Mouse (Mus musculus) limb, embryonic 11.5 days (tissue): ENCODE data around the gene Rabepk. TPM values are rescaled to one million over a fixed set of nuclear protein-coding genes. Genes with fewer than 3 reads are reported as not detected.
"Not testable (repeated sequence)": the region's sequence is repeated elsewhere in the genome, so short reads cannot be mapped to it uniquely, and the experiment has no call there.

Experiments used
- ATAC-seq: fragments of 200-750 bp; cut with Nextera tagmentation; 2 replicates; pipeline ENCODE4 v1.8.0; 2017; ENCODE audit warnings: low read depth; ENCODE audit not compliant: insufficient number of reproducible peaks, low FRiP score, low TSS enrichment
- DNase-seq: peaks from one replicate; pipeline ENCODE4 v3.0.0-alpha.2; 2015; ENCODE audit warnings: low spot score
- H3K27ac ChIP-seq: fragments of 300-500 bp; sonication (generic); replicated peaks from 2 replicates; pipeline ENCODE4 v1.5.1; 2014; ENCODE audit warnings: low read depth, mild to moderate bottlenecking, low read length
- H3K27me3 ChIP-seq: fragments of 300-500 bp; sonication (generic); 2 replicates; pipeline ENCODE4 v1.6.1; 2014; ENCODE audit warnings: mild to moderate bottlenecking, low read length, mixed read lengths; ENCODE audit not compliant: control insufficient read depth, insufficient read depth
- H3K36me3 ChIP-seq: fragments of 300-500 bp; sonication (generic); 2 replicates; pipeline ENCODE4 v1.6.1; 2014; ENCODE audit warnings: mild to moderate bottlenecking, low read length, moderate library complexity, mixed read lengths; ENCODE audit not compliant: control insufficient read depth, insufficient read depth
- H3K4me1 ChIP-seq: fragments of 300-500 bp; sonication (generic); 2 replicates; pipeline ENCODE4 v1.6.1; 2014; ENCODE audit warnings: low read length, mixed read lengths; ENCODE audit not compliant: control insufficient read depth, insufficient read depth
- H3K4me2 ChIP-seq: fragments of 300-500 bp; sonication (generic); 2 replicates; pipeline ENCODE4 v1.6.1; 2014; ENCODE audit warnings: low read depth, mild to moderate bottlenecking, moderate library complexity; ENCODE audit not compliant: severe bottlenecking
- H3K4me3 ChIP-seq: fragments of 300-500 bp; sonication (generic); 2 replicates; pipeline ENCODE4 v1.5.1; 2014; ENCODE audit warnings: low read depth, low read length
- H3K9ac ChIP-seq: fragments of 300-500 bp; sonication (generic); 2 replicates; pipeline ENCODE4 v1.6.1; 2014; ENCODE audit warnings: mild to moderate bottlenecking, low read length
- H3K9me3 ChIP-seq: fragments of 300-500 bp; sonication (generic); 2 replicates; pipeline ENCODE4 v1.6.1; 2016; ENCODE audit warnings: low read length; ENCODE audit not compliant: control insufficient read depth
- WGBS: fragments of 180-500 bp; shearing (Covaris S2); extraction: QIAGEN DNeasy Blood & Tissue Kit; methylation state at CpG from one replicate; pipeline ENCODE4 v1.1.7; 2014; 5-methylcytosine and 5-hydroxymethylcytosine counted together
- polyA plus RNA-seq: library from polyadenylated mRNA; unstranded; fragments of >200 nt; fragmentation: Nextera tagmentation; extraction: Ambion mirVana; gene quantifications from 2 replicates; pipeline ENCODE4 v1.2.1, GENCODE M21; 2014

The Rabepk gene
- 34.9 and 40.5 TPM in 2 replicates for polyA plus RNA-seq

- DNase-seq = peak; percentile 84
- Histone ChIP-seq H3K4me1 (no peaks in the 10 kb centered on the region), H3K36me3 (0 out of 2 replicates have a peak, but pooled peaks cover under 1% of the 10 kb centered on the region), H3K9ac (peak within 1 kb of the TSS; percentile 53), H3K4me2 (peak within 1 kb of the TSS; percentile 56), H3K9me3 (no peaks in the 10 kb centered on the region), H3K4me3 (peak within 1 kb of the TSS; percentile 65), H3K27ac (no peak within 1 kb of the TSS; the same call in 1 of the 2 replicates), H3K27me3 (no peaks in the 10 kb centered on the region)
- ATAC-seq = peak; percentile 78
- 5% methylated on average over 44 of the region's 44 CpGs for WGBS
These were observed at the start of gene Rabepk for GRCm38 (mm10) chr2:34799357-34800256. Rabepk (minus strand) TSS chr2:34799912.

- Histone ChIP-seq H3K4me3 (no peak overlapping the region), H3K4me2 (no peak overlapping the region), H3K9me3 (no peaks in the 10 kb centered on the region), H3K4me1 (no peaks in the 10 kb centered on the region), H3K27ac (no peak overlapping the region), H3K36me3 (peaks cover 9% of the 10 kb centered on the region), H3K27me3 (no peaks in the 10 kb centered on the region), H3K9ac (no peak overlapping the region)
- no peak for DNase-seq
- WGBS = 90% methylated on average over 1 of the region's 1 CpGs
- no peak for ATAC-seq
These were observed 48.0 kb upstream of the Rabepk start for GRCm38 (mm10) chr2:34847702-34848101.

- no peak overlapping the region for H3K4me2 ChIP-seq
- H3K36me3 ChIP-seq = no peaks in the 10 kb centered on the region
- DNase-seq = no peak
- ATAC-seq = no peak
- 86% methylated on average over 11 of the region's 11 CpGs for WGBS
- no peak overlapping the region for H3K27ac ChIP-seq
- no peaks in the 10 kb centered on the region for H3K27me3 ChIP-seq
- no peak overlapping the region for H3K4me3 ChIP-seq
- H3K9ac ChIP-seq = no peak overlapping the region
- no peaks in the 10 kb centered on the region for H3K4me1 ChIP-seq
- H3K9me3 ChIP-seq = no peaks in the 10 kb centered on the region
These were observed 43.7 kb upstream of the Rabepk start for GRCm38 (mm10) chr2:34843211-34843939.

GRCm38 (mm10) chr2:34841706-34842105, 42.0 kb upstream of the Rabepk start:
- DNase-seq = no peak
- no peak overlapping the region for H3K4me3 ChIP-seq
- no peaks in the 10 kb centered on the region for H3K27me3 ChIP-seq
- H3K9me3 ChIP-seq = no peaks in the 10 kb centered on the region
- no peak for ATAC-seq
- H3K27ac ChIP-seq = no peak overlapping the region
- WGBS = 93% methylated on average over 8 of the region's 8 CpGs
- no peak overlapping the region for H3K4me2 ChIP-seq
- H3K36me3 ChIP-seq = no peaks in the 10 kb centered on the region
- H3K9ac ChIP-seq = no peak overlapping the region
- H3K4me1 ChIP-seq = no peaks in the 10 kb centered on the region

GRCm38 (mm10) chr2:34840143-34840542, 40.4 kb upstream of the Rabepk start:
- ATAC-seq, DNase-seq, H3K9ac ChIP-seq, H3K4me1 ChIP-seq, H3K36me3 ChIP-seq, H3K4me2 ChIP-seq, H3K27me3 ChIP-seq, H3K9me3 ChIP-seq, H3K4me3 ChIP-seq, H3K27ac ChIP-seq: not testable (repeated sequence)
- WGBS = 76% methylated on average over 5 of the region's 5 CpGs

- Histone ChIP-seq H3K4me3 (no peak overlapping the region), H3K36me3 (no peaks in the 10 kb centered on the region), H3K27me3 (no peaks in the 10 kb centered on the region), H3K9ac (no peak overlapping the region), H3K27ac (no peak overlapping the region), H3K4me2 (no peak overlapping the region), H3K4me1 (no peaks in the 10 kb centered on the region), H3K9me3 (no peaks in the 10 kb centered on the region)
- DNase-seq = no peak
- ATAC-seq = no peak
- 70% methylated on average over 3 of the region's 3 CpGs for WGBS
These were observed 36.0 kb upstream of the Rabepk start for GRCm38 (mm10) chr2:34835669-34836068.

- Histone ChIP-seq H3K27me3 (no peaks in the 10 kb centered on the region), H3K9ac (no peak overlapping the region), H3K4me1 (no peaks in the 10 kb centered on the region), H3K4me2 (no peak overlapping the region), H3K9me3 (no peaks in the 10 kb centered on the region), H3K4me3 (no peak overlapping the region), H3K27ac (no peak overlapping the region), H3K36me3 (no peaks in the 10 kb centered on the region)
- ATAC-seq (no peak), DNase-seq (no peak)
- WGBS = 90% methylated on average over 17 of the region's 17 CpGs
These were observed 33.9 kb upstream of the Rabepk start for GRCm38 (mm10) chr2:34833624-34834023.

GRCm38 (mm10) chr2:34832766-34833457, 33.2 kb upstream of the Rabepk start, which contains the start of gene Gm34653:
Gm34653 (plus strand) TSS chr2:34833007.
- 75% methylated on average over 11 of the region's 11 CpGs for WGBS
- not testable (repeated sequence) for H3K4me3 ChIP-seq, H3K9ac ChIP-seq, H3K27me3 ChIP-seq, H3K4me1 ChIP-seq, ATAC-seq, H3K36me3 ChIP-seq, DNase-seq, H3K27ac ChIP-seq, H3K9me3 ChIP-seq, H3K4me2 ChIP-seq
